9 mouse cellular contexts compared by ENCODE assay signal in genomic region chr9:72806146-72806545, GRCm38 (mm10). TPM values are rescaled to one million over a fixed set of nuclear protein-coding genes. Genes with fewer than 3 reads are reported as not detected.
DNase-seq lines count a peak whose midpoint lies in the region; ATAC-seq and TF ChIP-seq lines count a peak whose summit lies in the region.
"Had no signal": no experiment of that assay in that cellular context is flagged by ENCODE, and none has a peak within 500 bp of the region (broad histone marks: within the 10 kb centered on the region; RNA-seq: fewer than 3 reads in every experiment).

No protein-coding gene starts in this region.

- H3K27me3 ChIP-seq in heart, embryonic 14.5 days (ENCODE audit: control insufficient read depth, insufficient read depth, low read length) = no peaks in the 10 kb centered on the region
- peaks cover 14% of the 10 kb centered on the region for H3K27me3 ChIP-seq in hindbrain, embryonic 13.5 days
- peaks cover 9% of the 10 kb centered on the region; the same call in 1 of the 2 replicates for H3K27me3 ChIP-seq in midbrain, embryonic 14.5 days (ENCODE audit: control insufficient read depth, insufficient read depth, low read length)

- peak overlapping the region in 1 of 2 experiments; percentile 80; a peak in 2 of 4 replicates for H3K4me3 ChIP-seq in heart, embryonic 14.5 days (ENCODE audit: control insufficient read depth in 1 of 2, insufficient read depth in 1 of 2, low read depth in 1 of 2, low read length in 2 of 2)
- H3K4me3 ChIP-seq in cortical plate, adult 2 months (ENCODE audit: insufficient read depth, low read length) = peak overlapping the region; percentile 83; the same call in 1 of the 2 replicates
- peak overlapping the region; percentile 83 for H3K4me3 ChIP-seq in hindbrain, embryonic 13.5 days
- H3K4me3 ChIP-seq in midbrain, embryonic 14.5 days (replicated peaks; ENCODE audit: low read depth, low read length) = peak overlapping the region; percentile 73; the same call in 1 of the 2 replicates
- H3K4me3 ChIP-seq in lung, adult 2 months (replicated peaks; ENCODE audit: extremely low read depth, low read depth, low read length) = no peak overlapping the region

- H3K9me3 ChIP-seq in heart, embryonic 14.5 days (ENCODE audit: control insufficient read depth, low read length) = no peaks in the 10 kb centered on the region
- H3K9me3 ChIP-seq in hindbrain, embryonic 13.5 days = no peaks in the 10 kb centered on the region
- no peaks in the 10 kb centered on the region for H3K9me3 ChIP-seq in midbrain, embryonic 14.5 days (ENCODE audit: control insufficient read depth, low read length)

- WGBS in heart, embryonic 14.5 days = 11% methylated on average over 14 of the region's 14 CpGs
- 3% methylated on average over 14 of the region's 14 CpGs for WGBS in hindbrain, embryonic 13.5 days
- WGBS in midbrain, embryonic 14.5 days = 2% methylated on average over 14 of the region's 14 CpGs
- 56% methylated on average over 14 of the region's 14 CpGs for WGBS in lung, adult 2 months

- TF ChIP-seq CTCF in cortical plate, adult 2 months (IDR thresholded peaks at IDR 0.05; ENCODE audit: extremely low read depth, insufficient read depth, low read length) = no peak
- TF ChIP-seq CTCF in lung, adult 2 months (IDR thresholded peaks at IDR 0.05; ENCODE audit: insufficient read depth, low read length) = no peak

- peak overlapping the region; percentile 85 for H3K9ac ChIP-seq in heart, embryonic 14.5 days (ENCODE audit: low read length)
- no peak overlapping the region for H3K9ac ChIP-seq in hindbrain, embryonic 13.5 days
- H3K9ac ChIP-seq in midbrain, embryonic 14.5 days (replicated peaks; ENCODE audit: low read length) = no peak overlapping the region

- H3K36me3 ChIP-seq in heart, embryonic 14.5 days (ENCODE audit: control insufficient read depth, insufficient read depth, low read length) = no peaks in the 10 kb centered on the region
- no peaks in the 10 kb centered on the region for H3K36me3 ChIP-seq in hindbrain, embryonic 13.5 days
- no peaks in the 10 kb centered on the region for H3K36me3 ChIP-seq in midbrain, embryonic 14.5 days (ENCODE audit: control insufficient read depth, insufficient read depth, low read length)

- H3K4me2 ChIP-seq in heart, embryonic 14.5 days (ENCODE audit: low read length) = peak overlapping the region; percentile 93
- H3K4me2 ChIP-seq in hindbrain, embryonic 13.5 days = peak overlapping the region; percentile 100
- H3K4me2 ChIP-seq in midbrain, embryonic 14.5 days (ENCODE audit: low read length) = peak overlapping the region; percentile 100

- peaks cover 0 to 15% of the 10 kb centered on the region in 2 experiments; a peak in 3 of 4 replicates for H3K4me1 ChIP-seq in heart, embryonic 14.5 days (ENCODE audit: control insufficient read depth in 2 of 2, insufficient read depth in 2 of 2, low read length in 2 of 2)
- H3K4me1 ChIP-seq in cortical plate, adult 2 months (ENCODE audit: control insufficient read depth, insufficient read depth, low read length) = no peaks in the 10 kb centered on the region
- peaks cover 10% of the 10 kb centered on the region for H3K4me1 ChIP-seq in hindbrain, embryonic 13.5 days (replicated peaks)
- H3K4me1 ChIP-seq in midbrain, embryonic 14.5 days (ENCODE audit: control insufficient read depth, insufficient read depth, low read length) = peaks cover 14% of the 10 kb centered on the region
- H3K4me1 ChIP-seq in lung, adult 2 months (ENCODE audit: control insufficient read depth, insufficient read depth, low read length) = no peaks in the 10 kb centered on the region

- no peak for ATAC-seq in heart, embryonic 14.5 days (ENCODE audit: insufficient number of reproducible peaks, insufficient read depth, low FRiP score, low read depth)
- ATAC-seq in hindbrain, embryonic 13.5 days (ENCODE audit: low FRiP score) = no peak
- no peak for ATAC-seq in midbrain, embryonic 14.5 days (ENCODE audit: low FRiP score, low TSS enrichment)

- peak overlapping the region in 1 of 2 experiments; percentile 81; a peak in 1 of 4 replicates for H3K27ac ChIP-seq in heart, embryonic 14.5 days (replicated peaks in 1 of 2; ENCODE audit: control insufficient read depth in 1 of 2, insufficient read depth in 1 of 2, low read depth in 2 of 2, low read length in 2 of 2)
- no peak overlapping the region for H3K27ac ChIP-seq in cortical plate, adult 2 months (ENCODE audit: insufficient read depth, low read length)
- no peak overlapping the region for H3K27ac ChIP-seq in hindbrain, embryonic 13.5 days
- H3K27ac ChIP-seq in midbrain, embryonic 14.5 days (replicated peaks; ENCODE audit: low read depth, low read length) = no peak overlapping the region

- TF ChIP-seq POLR2A in cortical plate, adult 2 months (IDR thresholded peaks at IDR 0.05; ENCODE audit: extremely low read depth, insufficient read depth, low read length) = no peak
- no peak for TF ChIP-seq POLR2A in lung, adult 2 months (IDR thresholded peaks at IDR 0.05; ENCODE audit: borderline replicate concordance, extremely low read depth, low read depth, low read length)

- DNase-seq in heart, adult 8-10 months (ENCODE audit: low spot score) = no peak
- no peak for DNase-seq in midbrain, embryonic 14.5 days
- DNase-seq in thymus, adult 18-20 months = no peak
- DNase-seq in lung, adult 2 months = no peak
- no peak for DNase-seq in frontal cortex, adult 2 months (ENCODE audit: extremely low spot score in 1 of 2, low spot score in 1 of 2)
- DNase-seq: cerebellum, adult 9-11 months had no signal

RNA-seq across cellular contexts. Expression of gene Prtg, which starts 0.5 kb away (rescaled TPM):
- 0.82 and 1.1 TPM in 2 replicates for polyA plus RNA-seq in heart, embryonic 14.5 days (2014; fragmentation: Nextera tagmentation; extraction: Ambion mirVana)
- total RNA-seq in heart, adult 8-10 months (2022) = under 1 TPM in 3 of 4 experiments, not detected in 1; 0.06 to 0.17 (median 0.12) TPM
- polyA plus RNA-seq in cortical plate, adult 2 months (2012; rRNA removed) = 0.84 and 0.93 TPM in 2 replicates
- polyA plus RNA-seq in hindbrain, embryonic 13.5 days (2015; fragmentation: Nextera tagmentation; extraction: Ambion mirVana) = 0.72 and 0.74 TPM in 2 replicates
- polyA plus RNA-seq in midbrain, embryonic 14.5 days (2014; fragmentation: Nextera tagmentation; extraction: Ambion mirVana) = 0.30 and 0.54 TPM in 2 replicates
- 0.04 and 0.05 TPM in 2 replicates for polyA plus RNA-seq in lung, adult 2 months (2012; rRNA removed)
- 1.2 and 1.4 TPM in 2 replicates for polyA plus RNA-seq in frontal cortex, adult 2 months (2012; rRNA removed)
